Mouse (Mus musculus): Measurements from ENCODE around the gene Acsf3. TPM values are rescaled to one million over a fixed set of nuclear protein-coding genes. Genes with fewer than 3 reads are reported as not detected.

The Acsf3 gene
- polyA plus RNA-seq, 1 experiment from 2014 or later = 13.7 TPM

DNA sequence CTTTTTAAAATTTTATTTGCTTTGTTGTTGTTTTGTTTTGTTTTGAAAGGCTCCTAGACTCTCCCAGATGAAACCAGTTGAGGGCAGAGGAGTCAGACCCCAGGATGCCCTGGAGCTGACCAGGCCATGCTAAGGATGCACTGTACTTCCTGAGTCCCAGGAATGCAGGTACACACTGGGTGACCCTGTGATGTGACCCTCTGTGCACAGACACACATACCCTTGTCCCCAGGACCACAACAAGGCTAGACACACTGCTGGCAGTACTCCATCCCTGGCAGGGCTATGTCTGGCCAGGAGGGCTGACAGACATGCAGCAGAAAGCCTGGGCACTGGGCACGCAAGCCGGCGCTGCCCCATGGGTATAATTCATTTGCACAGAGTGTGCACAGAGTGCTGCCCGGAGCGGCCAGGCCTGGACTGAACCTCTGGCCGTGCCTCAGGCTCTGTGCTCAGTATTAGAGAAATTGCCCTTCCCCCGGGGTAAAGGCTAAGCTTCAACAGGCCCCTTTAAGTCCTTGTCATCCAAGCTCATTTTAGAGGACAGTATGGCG, 8.6 kb upstream of the Acsf3 start:
- no peak for ATAC-seq
- WGBS = 67% methylated on average over 8 of the region's 8 CpGs
- peaks cover 4% of the 10 kb centered on the region; the same call in 1 of the 2 replicates for H3K4me1 ChIP-seq (ENCODE audit: control insufficient read depth, insufficient read depth, low read length)
- no peak overlapping the region for H3K27ac ChIP-seq (ENCODE audit: low read depth, low read length)
- H3K9ac ChIP-seq (ENCODE audit: low read length) = no peak overlapping the region
- H3K27me3 ChIP-seq (replicated peaks; ENCODE audit: control insufficient read depth, insufficient read depth, low read length) = no peaks in the 10 kb centered on the region
- H3K9me3 ChIP-seq (replicated peaks; ENCODE audit: control insufficient read depth, low read length) = no peaks in the 10 kb centered on the region
- no peaks in the 10 kb centered on the region for H3K36me3 ChIP-seq (ENCODE audit: control insufficient read depth, insufficient read depth, low read length)
- no peak for DNase-seq (ENCODE audit: low spot score)
- H3K4me3 ChIP-seq (ENCODE audit: low read depth, low read length) = no peak overlapping the region
- no peak overlapping the region for H3K4me2 ChIP-seq (ENCODE audit: low read length)

DNA sequence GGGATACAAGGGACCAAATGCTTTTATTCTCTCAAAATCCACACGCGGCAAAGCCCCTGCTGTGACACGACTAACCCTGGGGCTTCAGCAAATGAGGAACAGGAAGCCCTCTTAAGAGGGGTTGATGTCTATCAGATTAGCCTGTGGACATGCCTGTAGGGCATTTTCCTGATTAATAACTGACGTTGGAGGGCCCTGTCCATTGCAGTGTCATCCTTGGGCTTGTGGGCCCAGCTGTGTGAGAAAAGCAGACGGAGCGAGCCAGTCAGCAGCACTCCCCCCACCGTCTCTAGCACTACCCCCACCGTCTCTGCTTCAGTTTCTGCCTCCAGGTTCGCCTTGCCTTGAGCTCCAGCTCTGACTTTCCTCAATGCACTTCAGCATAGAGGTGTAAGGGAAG, 8.1 kb upstream of the Acsf3 start:
- Histone ChIP-seq H3K27me3 (replicated peaks; ENCODE audit: control insufficient read depth, insufficient read depth, low read length) (no peaks in the 10 kb centered on the region), H3K36me3 (ENCODE audit: control insufficient read depth, insufficient read depth, low read length) (no peaks in the 10 kb centered on the region), H3K9me3 (replicated peaks; ENCODE audit: control insufficient read depth, low read length) (no peaks in the 10 kb centered on the region), H3K4me1 (ENCODE audit: control insufficient read depth, insufficient read depth, low read length) (peaks cover 4% of the 10 kb centered on the region; the same call in 1 of the 2 replicates), H3K9ac (ENCODE audit: low read length) (no peak overlapping the region), H3K4me2 (ENCODE audit: low read length) (no peak overlapping the region), H3K4me3 (ENCODE audit: low read depth, low read length) (no peak overlapping the region), H3K27ac (ENCODE audit: low read depth, low read length) (no peak overlapping the region)
- ATAC-seq (no peak), DNase-seq (ENCODE audit: low spot score) (no peak)
- 57% methylated on average over 9 of the region's 9 CpGs for WGBS

DNA sequence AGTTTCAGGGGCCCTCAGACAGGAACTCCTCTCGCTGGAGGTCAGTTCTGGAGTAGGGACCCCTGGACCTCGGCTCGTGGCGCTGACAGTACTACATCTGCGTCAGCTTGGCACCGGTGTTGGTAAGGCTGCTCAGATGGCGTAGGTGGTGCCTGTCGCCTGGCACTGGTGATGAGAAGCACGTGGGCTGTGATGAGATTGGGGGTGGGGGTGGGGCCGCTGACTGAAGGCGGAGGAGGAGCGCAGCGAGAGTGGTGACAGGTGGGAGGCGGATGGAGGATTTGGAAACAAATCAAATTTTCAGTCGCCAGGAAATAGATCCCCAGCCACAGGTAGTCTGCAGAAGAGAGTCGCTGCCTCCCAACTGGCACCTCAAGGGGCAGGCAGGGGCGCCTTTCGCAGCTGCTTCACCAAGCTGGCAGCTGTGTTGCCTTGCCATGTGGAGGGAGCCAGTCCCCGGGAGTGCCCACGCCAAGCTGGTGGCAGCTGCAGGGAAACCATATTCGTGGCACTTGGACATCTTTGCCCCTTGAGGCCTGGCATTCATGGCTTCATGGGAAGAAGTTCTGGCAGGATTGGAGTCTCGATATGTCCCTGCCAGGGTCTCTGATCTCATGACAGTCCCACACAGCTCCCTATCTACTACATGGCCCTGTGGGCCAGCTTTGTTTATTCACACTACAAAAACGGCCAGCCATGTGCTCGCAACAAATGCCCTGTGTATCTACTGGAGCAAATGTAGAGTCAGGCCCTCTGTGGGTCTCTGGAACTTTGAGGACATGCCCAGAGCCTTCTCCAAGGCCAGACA, 5.8 kb upstream of the Acsf3 start:
- Histone ChIP-seq H3K4me3 (ENCODE audit: low read depth, low read length) (no peak overlapping the region), H3K9me3 (replicated peaks; ENCODE audit: control insufficient read depth, low read length) (no peaks in the 10 kb centered on the region), H3K4me1 (ENCODE audit: control insufficient read depth, insufficient read depth, low read length) (peaks cover 4% of the 10 kb centered on the region; the same call in 1 of the 2 replicates), H3K9ac (ENCODE audit: low read length) (no peak overlapping the region), H3K36me3 (ENCODE audit: control insufficient read depth, insufficient read depth, low read length) (no peaks in the 10 kb centered on the region), H3K27me3 (replicated peaks; ENCODE audit: control insufficient read depth, insufficient read depth, low read length) (no peaks in the 10 kb centered on the region), H3K4me2 (ENCODE audit: low read length) (no peak overlapping the region), H3K27ac (ENCODE audit: low read depth, low read length) (no peak overlapping the region; the same call in 1 of the 2 replicates)
- WGBS = 47% methylated on average over 24 of the region's 24 CpGs
- DNase-seq (ENCODE audit: low spot score) (peak; percentile 76), ATAC-seq (peak; percentile 88)

GRCm38 (mm10) chr8:122772431-122773060, 2.7 kb upstream of the Acsf3 start:
- H3K9ac ChIP-seq (ENCODE audit: low read length) = no peak overlapping the region
- no peaks in the 10 kb centered on the region for H3K36me3 ChIP-seq (ENCODE audit: control insufficient read depth, insufficient read depth, low read length)
- H3K27ac ChIP-seq (ENCODE audit: low read depth, low read length) = no peak overlapping the region
- WGBS = 34% methylated on average over 10 of the region's 10 CpGs
- ATAC-seq (no peak), DNase-seq (ENCODE audit: low spot score) (peak; percentile 36)
- H3K4me2 ChIP-seq (ENCODE audit: low read length) = no peak overlapping the region
- H3K27me3 ChIP-seq (replicated peaks; ENCODE audit: control insufficient read depth, insufficient read depth, low read length) = no peaks in the 10 kb centered on the region
- peaks cover 10% of the 10 kb centered on the region; the same call in 1 of the 2 replicates for H3K4me1 ChIP-seq (ENCODE audit: control insufficient read depth, insufficient read depth, low read length)
- no peaks in the 10 kb centered on the region for H3K9me3 ChIP-seq (replicated peaks; ENCODE audit: control insufficient read depth, low read length)
- H3K4me3 ChIP-seq (ENCODE audit: low read depth, low read length) = no peak overlapping the region

- ATAC-seq = no peak
- Histone ChIP-seq H3K4me3 (ENCODE audit: low read depth, low read length) (no peak overlapping the region), H3K36me3 (ENCODE audit: control insufficient read depth, insufficient read depth, low read length) (peaks cover 13% of the 10 kb centered on the region; the same call in 1 of the 2 replicates), H3K27me3 (replicated peaks; ENCODE audit: control insufficient read depth, insufficient read depth, low read length) (no peaks in the 10 kb centered on the region), H3K27ac (ENCODE audit: low read depth, low read length) (no peak overlapping the region), H3K9me3 (replicated peaks; ENCODE audit: control insufficient read depth, low read length) (no peaks in the 10 kb centered on the region), H3K4me1 (ENCODE audit: control insufficient read depth, insufficient read depth, low read length) (peaks cover 6% of the 10 kb centered on the region; the same call in 1 of the 2 replicates), H3K4me2 (ENCODE audit: low read length) (no peak overlapping the region), H3K9ac (ENCODE audit: low read length) (no peak overlapping the region)
- DNase-seq (ENCODE audit: low spot score) = no peak
- WGBS = 80% methylated on average over 6 of the region's 6 CpGs
Measured at GRCm38 (mm10) chr8:122777701-122778100, 2.4 kb downstream of the Acsf3 start.

- ATAC-seq (no peak), DNase-seq (ENCODE audit: low spot score) (no peak)
- no peak overlapping the region for H3K4me2 ChIP-seq (ENCODE audit: low read length)
- no peak overlapping the region for H3K4me3 ChIP-seq (ENCODE audit: low read depth, low read length)
- no peak overlapping the region for H3K27ac ChIP-seq (ENCODE audit: low read depth, low read length)
- H3K9ac ChIP-seq (ENCODE audit: low read length) = no peak overlapping the region
- H3K4me1 ChIP-seq (ENCODE audit: control insufficient read depth, insufficient read depth, low read length) = peaks cover 6% of the 10 kb centered on the region; the same call in 1 of the 2 replicates
- 91% methylated on average over 3 of the region's 3 CpGs for WGBS
- no peaks in the 10 kb centered on the region for H3K27me3 ChIP-seq (replicated peaks; ENCODE audit: control insufficient read depth, insufficient read depth, low read length)
- peaks cover 17% of the 10 kb centered on the region for H3K36me3 ChIP-seq (ENCODE audit: control insufficient read depth, insufficient read depth, low read length)
- H3K9me3 ChIP-seq (replicated peaks; ENCODE audit: control insufficient read depth, low read length) = no peaks in the 10 kb centered on the region
Measured at GRCm38 (mm10) chr8:122778703-122779239, 3.5 kb downstream of the Acsf3 start.

DNA sequence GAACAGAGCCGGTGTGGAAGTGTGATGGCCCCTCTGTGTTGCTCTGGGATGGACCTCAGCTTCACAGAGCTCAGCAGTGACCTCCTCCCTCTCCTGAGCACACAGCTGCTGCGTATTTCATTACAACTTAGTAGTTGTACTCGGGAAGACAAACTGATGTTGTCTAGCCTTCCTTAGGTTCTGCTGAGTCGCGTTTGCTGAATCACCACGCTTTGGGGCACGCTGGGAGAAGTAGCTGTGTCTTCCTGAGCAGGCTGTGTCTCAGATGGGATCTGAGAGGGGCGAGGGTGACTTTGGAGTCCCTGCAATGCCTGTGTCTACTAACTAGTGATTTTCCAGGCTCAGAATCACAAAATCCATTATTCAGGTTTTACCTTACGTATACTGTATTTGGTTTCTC, 4.0 kb downstream of the Acsf3 start:
- H3K9me3 ChIP-seq (replicated peaks; ENCODE audit: control insufficient read depth, low read length) = no peaks in the 10 kb centered on the region
- H3K9ac ChIP-seq (ENCODE audit: low read length) = no peak overlapping the region
- H3K27me3 ChIP-seq (replicated peaks; ENCODE audit: control insufficient read depth, insufficient read depth, low read length) = no peaks in the 10 kb centered on the region
- 81% methylated on average over 9 of the region's 9 CpGs for WGBS
- no peak overlapping the region for H3K4me3 ChIP-seq (ENCODE audit: low read depth, low read length)
- H3K36me3 ChIP-seq (ENCODE audit: control insufficient read depth, insufficient read depth, low read length) = peaks cover 22% of the 10 kb centered on the region
- no peak overlapping the region for H3K27ac ChIP-seq (ENCODE audit: low read depth, low read length)
- H3K4me1 ChIP-seq (ENCODE audit: control insufficient read depth, insufficient read depth, low read length) = peaks cover 6% of the 10 kb centered on the region; the same call in 1 of the 2 replicates
- no peak overlapping the region for H3K4me2 ChIP-seq (ENCODE audit: low read length)
- ATAC-seq (no peak), DNase-seq (ENCODE audit: low spot score) (no peak)

DNA sequence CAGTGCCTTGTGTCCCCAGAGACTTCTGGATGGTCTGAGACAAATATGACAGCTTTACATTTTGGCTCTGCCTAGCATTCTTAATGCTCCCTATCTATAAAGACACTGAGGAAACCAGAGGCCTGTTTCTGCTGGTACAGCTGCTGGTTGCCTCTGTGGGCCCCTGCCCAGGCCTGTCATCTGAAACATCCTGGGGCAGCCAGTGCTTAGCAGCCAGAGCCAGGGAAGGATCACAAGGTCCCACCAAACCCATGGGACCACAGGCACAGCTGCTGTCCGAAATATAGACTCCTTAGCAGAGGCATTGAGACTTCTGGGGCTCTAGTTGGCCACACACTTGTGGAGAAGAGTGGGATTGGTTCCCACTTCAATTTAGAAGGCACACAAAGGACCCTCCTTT, 9.5 kb downstream of the Acsf3 start:
- H3K36me3 ChIP-seq (ENCODE audit: control insufficient read depth, insufficient read depth, low read length) = peaks cover 46% of the 10 kb centered on the region

More for the DNA sequence above, 9.5 kb downstream of the Acsf3 start:
- ATAC-seq (no peak), DNase-seq (ENCODE audit: low spot score) (no peak)
- H3K4me2 ChIP-seq (ENCODE audit: low read length) = no peak overlapping the region
- no peaks in the 10 kb centered on the region for H3K4me1 ChIP-seq (ENCODE audit: control insufficient read depth, insufficient read depth, low read length)
- no peak overlapping the region for H3K9ac ChIP-seq (ENCODE audit: low read length)
- no peak overlapping the region for H3K27ac ChIP-seq (ENCODE audit: low read depth, low read length)
- H3K4me3 ChIP-seq (ENCODE audit: low read depth, low read length) = no peak overlapping the region
- no peaks in the 10 kb centered on the region for H3K27me3 ChIP-seq (replicated peaks; ENCODE audit: control insufficient read depth, insufficient read depth, low read length)
- no peaks in the 10 kb centered on the region for H3K9me3 ChIP-seq (replicated peaks; ENCODE audit: control insufficient read depth, low read length)
- 57% methylated on average over 1 of the region's 1 CpGs for WGBS
